Mouse (Mus musculus) heart, embryonic 10.5 days (tissue): ENCODE results near the gene Gm6583. TPM values are rescaled to one million over a fixed set of nuclear protein-coding genes. Genes with fewer than 3 reads are reported as not detected.

Experiments used
- DNase-seq: peaks from one replicate; pipeline ENCODE4 v3.0.0-alpha.2; 2017; ENCODE audit warnings: low spot score
- H3K27ac ChIP-seq: fragments of 300-500 bp; sonication (generic); 2 replicates; pipeline ENCODE4 v1.5.1; 2016; ENCODE audit warnings: mild to moderate bottlenecking
- H3K27me3 ChIP-seq: fragments of 300-500 bp; sonication (generic); 2 replicates; pipeline ENCODE4 v1.6.1; 2016; ENCODE audit warnings: mild to moderate bottlenecking; ENCODE audit not compliant: poor library complexity, insufficient read depth, severe bottlenecking
- H3K36me3 ChIP-seq: fragments of 300-500 bp; sonication (generic); 2 replicates; pipeline ENCODE4 v1.6.1; 2016; ENCODE audit warnings: mild to moderate bottlenecking, moderate library complexity
- H3K4me1 ChIP-seq: fragments of 300-500 bp; sonication (generic); 2 replicates; pipeline ENCODE4 v1.6.1; 2016; ENCODE audit warnings: mild to moderate bottlenecking
- H3K4me3 ChIP-seq: fragments of 300-500 bp; sonication (generic); 2 replicates; pipeline ENCODE4 v1.5.1; 2016; ENCODE audit warnings: mild to moderate bottlenecking, moderate library complexity
- H3K9me3 ChIP-seq: fragments of 300-500 bp; sonication (generic); 2 replicates; pipeline ENCODE4 v1.6.1; 2016; ENCODE audit warnings: mild to moderate bottlenecking, moderate library complexity
- WGBS: fragments of 180-500 bp; shearing (Covaris S2); methylation state at CpG from one replicate; pipeline ENCODE4 v1.1.7; 2016; 5-methylcytosine and 5-hydroxymethylcytosine counted together
- polyA plus RNA-seq: library from polyadenylated mRNA; unstranded; fragments of >200 nt; fragmentation: Nextera tagmentation; extraction: Ambion mirVana; gene quantifications from 2 replicates; pipeline ENCODE4 v1.2.1, GENCODE M21; 2016

The Gm6583 gene
- polyA plus RNA-seq, 1 experiment from 2014 or later: 0.28 TPM

GRCm38 (mm10) chr5:112382641-112383330 lies 27.0 kb upstream of the Gm6583 start:
- DNase-seq: no peak
- 70% methylated on average over 17 of the region's 17 CpGs for WGBS
- Histone ChIP-seq H3K9me3 (no peaks in the 10 kb centered on the region), H3K27me3 (peaks cover 22% of the 10 kb centered on the region; the same call in 1 of the 2 replicates), H3K4me1 (peaks cover 9% of the 10 kb centered on the region), H3K4me3 (no peak overlapping the region), H3K36me3 (peaks cover 27% of the 10 kb centered on the region), H3K27ac (no peak overlapping the region)

- 75% methylated on average over 9 of the region's 9 CpGs for WGBS
These were observed 26.2 kb upstream of the Gm6583 start for GRCm38 (mm10) chr5:112382042-112382441.

GRCm38 (mm10) chr5:112381154-112381553 lies 25.3 kb upstream of the Gm6583 start:
- no peak for DNase-seq
- H3K4me3 ChIP-seq: no peak overlapping the region
- 64% methylated on average over 11 of the region's 11 CpGs for WGBS
- no peaks in the 10 kb centered on the region for H3K9me3 ChIP-seq
- no peak overlapping the region for H3K27ac ChIP-seq
- peaks cover 9% of the 10 kb centered on the region for H3K4me1 ChIP-seq
- H3K27me3 ChIP-seq: peaks cover 20% of the 10 kb centered on the region
- peaks cover 29% of the 10 kb centered on the region for H3K36me3 ChIP-seq

More at GRCm38 (mm10) chr5:112382042-112382441, 26.2 kb upstream of the Gm6583 start:
- Histone ChIP-seq H3K9me3 (no peaks in the 10 kb centered on the region), H3K27ac (no peak overlapping the region), H3K4me3 (no peak overlapping the region), H3K36me3 (peaks cover 27% of the 10 kb centered on the region), H3K27me3 (peaks cover 14% of the 10 kb centered on the region; the same call in 1 of the 2 replicates), H3K4me1 (peaks cover 9% of the 10 kb centered on the region)
- DNase-seq: no peak

GRCm38 (mm10) chr5:112378716-112379115 lies 22.9 kb upstream of the Gm6583 start:
- H3K36me3 ChIP-seq: peaks cover 48% of the 10 kb centered on the region

GRCm38 (mm10) chr5:112377380-112377779 lies 21.5 kb upstream of the Gm6583 start:
- 90% methylated on average over 1 of the region's 1 CpGs for WGBS
- H3K4me1 ChIP-seq: peaks cover 9% of the 10 kb centered on the region
- H3K9me3 ChIP-seq: no peaks in the 10 kb centered on the region
- peaks cover 38% of the 10 kb centered on the region for H3K27me3 ChIP-seq
- H3K36me3 ChIP-seq: peaks cover 59% of the 10 kb centered on the region
- H3K27ac ChIP-seq: no peak overlapping the region
- no peak for DNase-seq
- no peak overlapping the region for H3K4me3 ChIP-seq

More at GRCm38 (mm10) chr5:112378716-112379115, 22.9 kb upstream of the Gm6583 start:
- peaks cover 9% of the 10 kb centered on the region for H3K4me1 ChIP-seq
- no peak for DNase-seq
- no peaks in the 10 kb centered on the region for H3K9me3 ChIP-seq
- H3K4me3 ChIP-seq: no peak overlapping the region
- H3K27me3 ChIP-seq: peaks cover 30% of the 10 kb centered on the region
- 84% methylated on average over 6 of the region's 6 CpGs for WGBS
- H3K27ac ChIP-seq: no peak overlapping the region

GRCm38 (mm10) chr5:112376111-112376510 lies 20.3 kb upstream of the Gm6583 start:
- no peak for DNase-seq
- H3K9me3 ChIP-seq: no peaks in the 10 kb centered on the region
- peaks cover 42% of the 10 kb centered on the region for H3K27me3 ChIP-seq
- 84% methylated on average over 4 of the region's 4 CpGs for WGBS
- no peak overlapping the region for H3K27ac ChIP-seq
- H3K4me3 ChIP-seq: no peak overlapping the region
- H3K36me3 ChIP-seq: peaks cover 66% of the 10 kb centered on the region
- peaks cover 4% of the 10 kb centered on the region for H3K4me1 ChIP-seq

GRCm38 (mm10) chr5:112371933-112372332 lies 16.1 kb upstream of the Gm6583 start:
- H3K4me1 ChIP-seq: no peaks in the 10 kb centered on the region
- 70% methylated on average over 7 of the region's 7 CpGs for WGBS
- no peak overlapping the region for H3K27ac ChIP-seq
- H3K27me3 ChIP-seq: peaks cover 49% of the 10 kb centered on the region
- DNase-seq: no peak
- no peak overlapping the region for H3K4me3 ChIP-seq
- H3K36me3 ChIP-seq: peaks cover 79% of the 10 kb centered on the region
- no peaks in the 10 kb centered on the region for H3K9me3 ChIP-seq

GRCm38 (mm10) chr5:112370236-112370813 lies 14.5 kb upstream of the Gm6583 start:
- Histone ChIP-seq H3K4me1 (no peaks in the 10 kb centered on the region), H3K36me3 (peaks cover 76% of the 10 kb centered on the region), H3K4me3 (no peak overlapping the region), H3K27me3 (peaks cover 44% of the 10 kb centered on the region), H3K27ac (no peak overlapping the region), H3K9me3 (no peaks in the 10 kb centered on the region)
- 91% methylated on average over 12 of the region's 12 CpGs for WGBS
- DNase-seq: no peak

GRCm38 (mm10) chr5:112369326-112369725 lies 13.5 kb upstream of the Gm6583 start:
- no peak overlapping the region for H3K27ac ChIP-seq
- no peaks in the 10 kb centered on the region for H3K9me3 ChIP-seq
- no peak overlapping the region for H3K4me3 ChIP-seq
- WGBS: 90% methylated on average over 13 of the region's 13 CpGs
- peaks cover 45% of the 10 kb centered on the region for H3K27me3 ChIP-seq
- no peaks in the 10 kb centered on the region for H3K4me1 ChIP-seq
- peaks cover 76% of the 10 kb centered on the region for H3K36me3 ChIP-seq
- DNase-seq: no peak

- no peaks in the 10 kb centered on the region for H3K4me1 ChIP-seq
- H3K9me3 ChIP-seq: no peaks in the 10 kb centered on the region
- DNase-seq: no peak
- no peak overlapping the region for H3K27ac ChIP-seq
- H3K36me3 ChIP-seq: peaks cover 78% of the 10 kb centered on the region
- 87% methylated on average over 10 of the region's 10 CpGs for WGBS
- H3K27me3 ChIP-seq: peaks cover 51% of the 10 kb centered on the region
- H3K4me3 ChIP-seq: no peak overlapping the region
These were observed 12.8 kb upstream of the Gm6583 start for GRCm38 (mm10) chr5:112368666-112369065.

- Histone ChIP-seq H3K4me1 (no peaks in the 10 kb centered on the region), H3K27me3 (peaks cover 54% of the 10 kb centered on the region), H3K36me3 (peaks cover 78% of the 10 kb centered on the region), H3K27ac (no peak overlapping the region), H3K9me3 (no peaks in the 10 kb centered on the region), H3K4me3 (no peak overlapping the region)
- DNase-seq: no peak
- 79% methylated on average over 12 of the region's 12 CpGs for WGBS
These were observed 12.1 kb upstream of the Gm6583 start for GRCm38 (mm10) chr5:112367929-112368328.

GRCm38 (mm10) chr5:112367338-112367737 lies 11.5 kb upstream of the Gm6583 start:
- no peak overlapping the region for H3K4me3 ChIP-seq
- peaks cover 50% of the 10 kb centered on the region for H3K27me3 ChIP-seq
- H3K27ac ChIP-seq: no peak overlapping the region
- WGBS: 74% methylated on average over 4 of the region's 4 CpGs
- no peaks in the 10 kb centered on the region for H3K9me3 ChIP-seq
- DNase-seq: no peak
- H3K36me3 ChIP-seq: peaks cover 75% of the 10 kb centered on the region
- no peaks in the 10 kb centered on the region for H3K4me1 ChIP-seq

GRCm38 (mm10) chr5:112366879-112367278 lies 11.0 kb upstream of the Gm6583 start:
- H3K27ac ChIP-seq: no peak overlapping the region
- H3K4me3 ChIP-seq: no peak overlapping the region
- DNase-seq: no peak
- H3K4me1 ChIP-seq: no peaks in the 10 kb centered on the region
- peaks cover 75% of the 10 kb centered on the region for H3K36me3 ChIP-seq
- no peaks in the 10 kb centered on the region for H3K9me3 ChIP-seq
- peaks cover 50% of the 10 kb centered on the region for H3K27me3 ChIP-seq
- WGBS: 94% methylated on average over 6 of the region's 6 CpGs
